ENCODE assay signal across 21 mouse cellular contexts in genomic region chr10:94611969-94612440, GRCm38 (mm10).
A peak's percentile ranks its signal among the peaks of the same experiment; 100 is the strongest.
DNase-seq lines count a peak whose midpoint lies in the region; ATAC-seq and TF ChIP-seq lines count a peak whose summit lies in the region.
"Had no signal": no experiment of that assay in that cellular context is flagged by ENCODE, and none has a peak within 500 bp of the region (broad histone marks: within the 10 kb centered on the region; RNA-seq: fewer than 3 reads in every experiment).

No protein-coding gene starts in this region.

- no peak overlapping the region for H3K4me2 ChIP-seq in heart, embryonic 13.5 days
- H3K4me2 ChIP-seq in midbrain, embryonic 14.5 days (ENCODE audit: low read length), result no peak overlapping the region
- H3K4me2 ChIP-seq: liver, embryonic 11.5 days; lung, embryonic 15.5 days; neural tube, embryonic 15.5 days had no signal

- DNase-seq in cerebellum, adult 2 months, result peak; percentile 13 to 23
- no peak for DNase-seq in cerebellum, adult 18-20 months
- DNase-seq in heart, adult 9 months (ENCODE audit: low spot score in 2 of 2), result no peak
- DNase-seq in layer of hippocampus, adult 2 months (ENCODE audit: low spot score in 2 of 2), result no peak
- no peak for DNase-seq in layer of hippocampus, adult 11-12 months (ENCODE audit: low spot score)
- DNase-seq in midbrain, embryonic 14.5 days, result peak; percentile 53
- DNase-seq in right cerebral cortex, postnatal 36 days (ENCODE audit: low spot score in 2 of 2), result no peak
- DNase-seq: adrenal gland, postnatal 36 days; gastrocnemius, postnatal 36 days; kidney, postnatal 4 days; thymus, postnatal 14 days had no signal

- no peaks in the 10 kb centered on the region for H3K9me3 ChIP-seq in heart, embryonic 13.5 days
- no peaks in the 10 kb centered on the region for H3K9me3 ChIP-seq in midbrain, embryonic 14.5 days (ENCODE audit: control insufficient read depth, low read length)
- H3K9me3 ChIP-seq: G1E; limb, embryonic 10.5 days; lung, embryonic 15.5 days; neural tube, embryonic 15.5 days had no signal

- peaks cover 4% of the 10 kb centered on the region for H3K4me1 ChIP-seq in cerebellum, adult 2 months (ENCODE audit: control insufficient read depth, insufficient read depth, low read length)
- peaks cover 10% of the 10 kb centered on the region for H3K4me1 ChIP-seq in heart, embryonic 13.5 days
- peaks cover 14% of the 10 kb centered on the region for H3K4me1 ChIP-seq in midbrain, embryonic 14.5 days (ENCODE audit: control insufficient read depth, insufficient read depth, low read length)
- H3K4me1 ChIP-seq: lung, embryonic 15.5 days had no signal

- peak overlapping the region; percentile 21; the same call in 1 of the 2 replicates for H3K9ac ChIP-seq in heart, embryonic 13.5 days
- H3K9ac ChIP-seq in midbrain, embryonic 14.5 days (replicated peaks; ENCODE audit: low read length), result no peak overlapping the region
- H3K9ac ChIP-seq: lung, embryonic 15.5 days; neural tube, embryonic 15.5 days had no signal

- H3K27me3 ChIP-seq in cerebellum, adult 2 months (ENCODE audit: control insufficient read depth, insufficient read depth, low read length), result no peaks in the 10 kb centered on the region
- no peaks in the 10 kb centered on the region for H3K27me3 ChIP-seq in heart, embryonic 13.5 days (replicated peaks)
- H3K27me3 ChIP-seq in midbrain, embryonic 14.5 days (ENCODE audit: control insufficient read depth, insufficient read depth, low read length), result no peaks in the 10 kb centered on the region
- H3K27me3 ChIP-seq: lung, embryonic 15.5 days; neural tube, embryonic 15.5 days had no signal

- no peak for TF ChIP-seq CTCF in cerebellum, adult 2 months (IDR thresholded peaks at IDR 0.05; ENCODE audit: borderline replicate concordance, insufficient read depth, low read depth, low read length)
- TF ChIP-seq CTCF in layer of hippocampus, adult 2 months (conservative IDR thresholded peaks at IDR 0.05), result no peak

- 25% methylated on average over 4 of the region's 4 CpGs for WGBS in cerebellum, adult 2 months
- WGBS in heart, embryonic 13.5 days, result 62% methylated on average over 4 of the region's 4 CpGs
- WGBS in midbrain, embryonic 14.5 days, result 74% methylated on average over 4 of the region's 4 CpGs

- no peaks in the 10 kb centered on the region for H3K36me3 ChIP-seq in heart, embryonic 13.5 days
- no peaks in the 10 kb centered on the region for H3K36me3 ChIP-seq in midbrain, embryonic 14.5 days (ENCODE audit: control insufficient read depth, insufficient read depth, low read length)
- H3K36me3 ChIP-seq: G1E; limb, embryonic 10.5 days; lung, embryonic 15.5 days; neural tube, embryonic 15.5 days had no signal

- no peak overlapping the region for H3K27ac ChIP-seq in cerebellum, adult 2 months (ENCODE audit: insufficient read depth, low read length)
- H3K27ac ChIP-seq in heart, embryonic 13.5 days (replicated peaks), result no peak overlapping the region
- H3K27ac ChIP-seq in layer of hippocampus, adult 2 months, result peak overlapping the region; percentile 16; the same call in 1 of the 2 replicates
- 0 out of 2 replicates have a peak overlapping the region, but pooled peaks have one; percentile 28 for H3K27ac ChIP-seq in midbrain, embryonic 14.5 days (replicated peaks; ENCODE audit: low read depth, low read length)
- H3K27ac ChIP-seq: limb, embryonic 10.5 days; lung, embryonic 15.5 days; neural tube, embryonic 15.5 days had no signal

- ATAC-seq in heart, embryonic 13.5 days (ENCODE audit: extremely low read depth, insufficient number of reproducible peaks, low FRiP score, low TSS enrichment), result no peak
- no peak for ATAC-seq in midbrain, embryonic 14.5 days (ENCODE audit: low FRiP score, low TSS enrichment)
- ATAC-seq: CD4-positive, CD25-positive, alpha-beta regulatory T cell, adult 4 months had no signal

- TF ChIP-seq POLR2A in cerebellum, adult 2 months (IDR thresholded peaks at IDR 0.05; ENCODE audit: borderline replicate concordance, insufficient read depth, low read length), result no peak

- H3K4me3 ChIP-seq in cerebellum, adult 2 months (replicated peaks; ENCODE audit: insufficient read depth, low read depth, low read length), result no peak overlapping the region
- no peak overlapping the region for H3K4me3 ChIP-seq in heart, embryonic 13.5 days
- H3K4me3 ChIP-seq in layer of hippocampus, adult 2 months, result no peak overlapping the region
- no peak overlapping the region for H3K4me3 ChIP-seq in midbrain, embryonic 14.5 days (replicated peaks; ENCODE audit: low read depth, low read length)
- H3K4me3 ChIP-seq: erythroblast, embryonic 14.5 days; limb, embryonic 10.5 days; lung, embryonic 15.5 days; megakaryocyte, embryonic 14.5 days; myocyte; neural tube, embryonic 15.5 days had no signal

Comparison
In these comparisons a context has a peak if more than half of its experiments do, and no peak if none do; other contexts are left out.
1. DNase-seq: peak in cerebellum, adult 2 months (2 of 2) and midbrain, embryonic 14.5 days (single experiment); none in cerebellum, adult 18-20 months (0 of 2), heart, adult 9 months (0 of 2), layer of hippocampus, adult 2 months (0 of 2), layer of hippocampus, adult 11-12 months (single experiment) and right cerebral cortex, postnatal 36 days (0 of 2).
2. H3K27ac ChIP-seq: peak in layer of hippocampus, adult 2 months (single experiment) and midbrain, embryonic 14.5 days (single experiment); none in cerebellum, adult 2 months (single experiment) and heart, embryonic 13.5 days (single experiment).